Mouse (Mus musculus) intestine, embryonic 14.5 days (tissue): ENCODE data around the gene Pnpt1. TPM values are rescaled to one million over a fixed set of nuclear protein-coding genes. Genes with fewer than 3 reads are reported as not detected.
A peak's percentile ranks its signal among the peaks of the same experiment; 100 is the strongest.

Source experiments
- ATAC-seq: fragments of 200-750 bp; cut with Nextera tagmentation; replicated peaks from 2 replicates; pipeline ENCODE4 v1.8.0; 2017; ENCODE audit warnings: low read depth, moderate number of reproducible peaks, moderate TSS enrichment, moderate library complexity; ENCODE audit not compliant: low FRiP score, low TSS enrichment
- DNase-seq: peaks from one replicate; pipeline ENCODE4 v3.0.0-alpha.2; 2018; ENCODE audit warnings: low spot score
- H3K27ac ChIP-seq: fragments of 300-500 bp; sonication (generic); 2 replicates; pipeline ENCODE4 v1.5.1; 2014; ENCODE audit warnings: low read depth, mild to moderate bottlenecking, control low read depth
- H3K27me3 ChIP-seq: fragments of 300-500 bp; sonication (generic); replicated peaks from 2 replicates; pipeline ENCODE4 v1.6.1; 2014; ENCODE audit warnings: low read length, control low read depth; ENCODE audit not compliant: control insufficient read depth, insufficient read depth
- H3K36me3 ChIP-seq: fragments of 300-500 bp; sonication (generic); 2 replicates; pipeline ENCODE4 v1.6.1; 2014; ENCODE audit warnings: low read length, control low read depth; ENCODE audit not compliant: control insufficient read depth, insufficient read depth
- H3K4me1 ChIP-seq: fragments of 300-500 bp; sonication (generic); replicated peaks from 2 replicates; pipeline ENCODE4 v1.6.1; 2014; ENCODE audit warnings: low read length, control low read depth, mixed read lengths; ENCODE audit not compliant: control insufficient read depth, insufficient read depth
- H3K4me2 ChIP-seq: fragments of 300-500 bp; sonication (generic); 2 replicates; pipeline ENCODE4 v1.6.1; 2014; ENCODE audit warnings: low read length
- H3K4me3 ChIP-seq: fragments of 300-500 bp; sonication (generic); 2 replicates; pipeline ENCODE4 v1.5.1; 2014; ENCODE audit warnings: low read depth, low read length, control low read depth, mixed read lengths
- H3K9ac ChIP-seq: fragments of 300-500 bp; sonication (generic); 2 replicates; pipeline ENCODE4 v1.6.1; 2014; ENCODE audit warnings: mild to moderate bottlenecking, low read length
- H3K9me3 ChIP-seq: fragments of 300-500 bp; sonication (generic); 2 replicates; pipeline ENCODE4 v1.6.1; 2016; ENCODE audit warnings: low read length, control low read depth; ENCODE audit not compliant: control insufficient read depth
- WGBS: fragments of 180-500 bp; shearing (Covaris S2); extraction: QIAGEN DNeasy Blood & Tissue Kit; methylation state at CpG from one replicate; pipeline ENCODE4 v1.1.7; 2014; 5-methylcytosine and 5-hydroxymethylcytosine counted together
- polyA plus RNA-seq: library from polyadenylated mRNA; unstranded; fragments of >200 nt; fragmentation: Nextera tagmentation; extraction: Ambion mirVana; gene quantifications from 2 replicates; pipeline ENCODE4 v1.2.1, GENCODE M21; 2014

Pnpt1 gene
- polyA plus RNA-seq, 1 experiment from 2014 or later = 41.4 TPM

GRCm38 (mm10) chr11:29172563-29173124 lies 42.1 kb downstream of the Pnpt1 start, which contains the start of gene Ppp4r3b:
Gene Ppp4r3b, plus strand, starts transcription at chr11:29172890.
- ATAC-seq = peak; percentile 97
- Histone ChIP-seq H3K27me3 (no peaks in the 10 kb centered on the region), H3K9ac (peak within 1 kb of the TSS; percentile 100), H3K36me3 (peaks cover 4% of the 10 kb centered on the region; the same call in 1 of the 2 replicates), H3K27ac (peak within 1 kb of the TSS; percentile 97), H3K4me3 (peak within 1 kb of the TSS; percentile 99), H3K4me1 (peaks cover 14% of the 10 kb centered on the region), H3K9me3 (no peaks in the 10 kb centered on the region), H3K4me2 (peak within 1 kb of the TSS; percentile 84)
- DNase-seq = peak; percentile 96
- 0% methylated on average over 50 of the region's 50 CpGs for WGBS

- Histone ChIP-seq H3K4me1 (peaks cover 14% of the 10 kb centered on the region), H3K36me3 (peaks cover 6% of the 10 kb centered on the region; the same call in 1 of the 2 replicates), H3K9ac (peak overlapping the region; percentile 100), H3K4me2 (peak overlapping the region; percentile 84), H3K4me3 (peak overlapping the region; percentile 99), H3K9me3 (no peaks in the 10 kb centered on the region), H3K27ac (peak overlapping the region; percentile 97), H3K27me3 (no peaks in the 10 kb centered on the region)
- WGBS = under 1% methylated on average over 38 of the region's 38 CpGs
- ATAC-seq = peak; percentile 75
- peak; percentile 90 for DNase-seq
Observed at GRCm38 (mm10) chr11:29173125-29173631, 42.6 kb downstream of the Pnpt1 start.

GRCm38 (mm10) chr11:29173706-29174436 lies 43.3 kb downstream of the Pnpt1 start:
- H3K9me3 ChIP-seq = no peaks in the 10 kb centered on the region
- no peaks in the 10 kb centered on the region for H3K27me3 ChIP-seq
- H3K36me3 ChIP-seq = peaks cover 9% of the 10 kb centered on the region; the same call in 1 of the 2 replicates
- H3K9ac ChIP-seq = peak overlapping the region; percentile 100
- peak overlapping the region; percentile 97 for H3K27ac ChIP-seq
- peak; percentile 24; the same call in 1 of the 2 replicates for ATAC-seq
- H3K4me1 ChIP-seq = peaks cover 14% of the 10 kb centered on the region
- WGBS = 4% methylated on average over 13 of the region's 13 CpGs
- H3K4me2 ChIP-seq = peak overlapping the region; percentile 84
- peak overlapping the region; percentile 99 for H3K4me3 ChIP-seq
- DNase-seq = peak; percentile 62

- Histone ChIP-seq H3K27me3 (no peaks in the 10 kb centered on the region), H3K27ac (no peak overlapping the region), H3K4me1 (peaks cover 2% of the 10 kb centered on the region; the same call in 1 of the 2 replicates), H3K4me3 (no peak overlapping the region), H3K9me3 (no peaks in the 10 kb centered on the region), H3K4me2 (no peak overlapping the region), H3K9ac (no peak overlapping the region), H3K36me3 (peaks cover 39% of the 10 kb centered on the region)
- WGBS = 90% methylated on average over 1 of the region's 1 CpGs
- no peak for ATAC-seq
- DNase-seq = no peak
Observed at GRCm38 (mm10) chr11:29179319-29179718, 48.8 kb downstream of the Pnpt1 start.

- no peaks in the 10 kb centered on the region for H3K4me1 ChIP-seq
- no peaks in the 10 kb centered on the region for H3K9me3 ChIP-seq
- H3K27ac ChIP-seq = no peak overlapping the region
- no peak overlapping the region for H3K4me3 ChIP-seq
- H3K36me3 ChIP-seq = peaks cover 50% of the 10 kb centered on the region
- no peak overlapping the region for H3K9ac ChIP-seq
- no peaks in the 10 kb centered on the region for H3K27me3 ChIP-seq
- DNase-seq (no peak), ATAC-seq (no peak)
- WGBS = 83% methylated on average over 3 of the region's 3 CpGs
- H3K4me2 ChIP-seq = no peak overlapping the region
Observed at GRCm38 (mm10) chr11:29180657-29181056, 50.1 kb downstream of the Pnpt1 start.

GRCm38 (mm10) chr11:29181751-29182150 lies 51.2 kb downstream of the Pnpt1 start:
- WGBS = 93% methylated on average over 5 of the region's 5 CpGs
- H3K4me2 ChIP-seq = no peak overlapping the region

GRCm38 (mm10) chr11:29188981-29189380 lies 58.4 kb downstream of the Pnpt1 start:
- DNase-seq (no peak), ATAC-seq (no peak)
- Histone ChIP-seq H3K4me2 (no peak overlapping the region), H3K9ac (no peak overlapping the region), H3K9me3 (no peaks in the 10 kb centered on the region), H3K27me3 (no peaks in the 10 kb centered on the region), H3K4me1 (no peaks in the 10 kb centered on the region), H3K27ac (no peak overlapping the region), H3K36me3 (peaks cover 71% of the 10 kb centered on the region), H3K4me3 (no peak overlapping the region)
- 80% methylated on average over 2 of the region's 2 CpGs for WGBS

More at GRCm38 (mm10) chr11:29181751-29182150, 51.2 kb downstream of the Pnpt1 start:
- DNase-seq (no peak), ATAC-seq (no peak)
- Histone ChIP-seq H3K9me3 (no peaks in the 10 kb centered on the region), H3K36me3 (peaks cover 61% of the 10 kb centered on the region), H3K27ac (no peak overlapping the region), H3K4me1 (no peaks in the 10 kb centered on the region), H3K27me3 (no peaks in the 10 kb centered on the region), H3K4me3 (no peak overlapping the region), H3K9ac (no peak overlapping the region)

- no peak overlapping the region for H3K4me3 ChIP-seq
- H3K9me3 ChIP-seq = no peaks in the 10 kb centered on the region
- peaks cover 69% of the 10 kb centered on the region for H3K36me3 ChIP-seq
- ATAC-seq (no peak), DNase-seq (no peak)
- no peak overlapping the region for H3K4me2 ChIP-seq
- no peaks in the 10 kb centered on the region for H3K27me3 ChIP-seq
- no peak overlapping the region for H3K9ac ChIP-seq
- 85% methylated on average over 5 of the region's 5 CpGs for WGBS
- H3K4me1 ChIP-seq = no peaks in the 10 kb centered on the region
- H3K27ac ChIP-seq = no peak overlapping the region
Observed at GRCm38 (mm10) chr11:29203653-29204052, 73.1 kb downstream of the Pnpt1 start.
